Mouse (Mus musculus) ES-Bruce4 (cell line): ENCODE data around the gene Larp4.

Experiments used
- CTCF ChIP-seq: IDR thresholded peaks from one replicate; pipeline ENCODE4 v1.8.1; 2011; ENCODE audit warnings: low read depth, low read length
- EP300 ChIP-seq: IDR thresholded peaks from 2 replicates; pipeline ENCODE4 v1.6.1; 2011; ENCODE audit warnings: low read depth, low read length; ENCODE audit not compliant: insufficient read depth
- POLR2A ChIP-seq: IDR thresholded peaks from one replicate; pipeline ENCODE4 v1.8.1; 2011; ENCODE audit warnings: low read length; ENCODE audit not compliant: insufficient read depth

DNA sequence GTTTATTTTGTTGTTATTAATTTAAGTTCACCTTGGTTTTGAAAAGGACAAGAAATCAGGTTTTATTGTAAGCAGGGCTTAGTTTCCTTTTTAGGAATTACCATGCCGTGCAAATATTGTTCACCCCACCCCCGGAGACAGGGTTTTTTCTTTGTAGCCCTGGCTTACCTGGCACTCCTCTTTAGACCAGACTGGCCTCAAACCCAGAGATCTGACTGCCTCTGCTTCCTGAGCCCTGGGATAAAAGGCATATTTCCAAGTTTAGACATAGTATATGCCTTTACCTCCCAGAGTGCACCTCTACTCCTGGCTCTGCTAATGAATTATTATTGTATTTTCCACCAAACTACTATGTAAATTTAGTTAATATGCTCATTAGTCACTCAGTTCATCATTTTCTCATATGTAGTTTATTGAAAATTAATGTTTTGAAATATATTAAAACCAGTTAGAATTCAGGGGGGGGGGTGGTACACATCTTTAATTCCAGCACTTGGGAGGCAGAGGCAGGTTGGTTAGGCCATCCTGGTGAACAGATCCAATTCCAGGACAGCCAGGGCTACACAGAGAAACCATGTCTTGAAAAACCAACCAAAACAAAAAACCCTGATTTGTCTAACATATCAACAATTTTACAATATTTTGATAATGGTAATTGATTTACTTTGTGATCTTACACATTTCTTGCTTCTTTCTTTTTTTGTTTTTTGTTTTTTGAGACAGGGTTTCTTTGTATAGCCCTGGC is 4.8 kb downstream of the Larp4 start:
- TF ChIP-seq EP300: no peak
- no peak for TF ChIP-seq CTCF
- no peak for TF ChIP-seq POLR2A
